Mouse (Mus musculus): ENCODE measurements around the gene Shbg.
A peak's percentile ranks its signal among the peaks of the same experiment; 100 is the strongest.

The Shbg gene

GRCm38 (mm10) chr11:69617805-69618204, at the start of gene Shbg:
Shbg (minus strand) TSS chr11:69617905.
- DNase-seq (ENCODE audit: low spot score): no peak

GRCm38 (mm10) chr11:69666665-69667005, 48.9 kb upstream of the Shbg start:
- no peak for DNase-seq (ENCODE audit: low spot score)

GRCm38 (mm10) chr11:69665961-69666664, 48.4 kb upstream of the Shbg start, which contains the start of gene Cd68:
Cd68 (minus strand) TSS chr11:69666153.
- peak; percentile 76 for DNase-seq (ENCODE audit: low spot score)

- DNase-seq (ENCODE audit: low spot score): no peak
Measured at GRCm38 (mm10) chr11:69665457-69665960, 47.8 kb upstream of the Shbg start.

GRCm38 (mm10) chr11:69664841-69665240, 47.1 kb upstream of the Shbg start:
- no peak for DNase-seq (ENCODE audit: low spot score)

- DNase-seq (ENCODE audit: low spot score): no peak
Measured at GRCm38 (mm10) chr11:69663795-69664194, 46.1 kb upstream of the Shbg start.

GRCm38 (mm10) chr11:69662967-69663671, 45.4 kb upstream of the Shbg start:
- DNase-seq (ENCODE audit: low spot score): no peak

- peak; percentile 96 for DNase-seq (ENCODE audit: low spot score)
Measured at GRCm38 (mm10) chr11:69662213-69662966, 44.7 kb upstream of the Shbg start, which contains the start of gene Mpdu1. Mpdu1 (minus strand) TSS chr11:69662642.

- no peak for DNase-seq (ENCODE audit: low spot score)
Measured at GRCm38 (mm10) chr11:69661221-69661881, 43.6 kb upstream of the Shbg start.

- no peak for DNase-seq (ENCODE audit: low spot score)
Measured at GRCm38 (mm10) chr11:69657462-69657881, 39.8 kb upstream of the Shbg start.

- DNase-seq (ENCODE audit: low spot score): peak; percentile 59
Measured at GRCm38 (mm10) chr11:69656617-69657461, 39.1 kb upstream of the Shbg start.

- no peak for DNase-seq (ENCODE audit: low spot score)
Measured at GRCm38 (mm10) chr11:69656065-69656455, 38.4 kb upstream of the Shbg start.

GRCm38 (mm10) chr11:69655264-69656064, 37.8 kb upstream of the Shbg start, which contains the start of gene Sox15:
Sox15 (plus strand) TSS chr11:69655314.
- peak; percentile 57 for DNase-seq (ENCODE audit: low spot score)

- DNase-seq (ENCODE audit: low spot score): no peak
Measured at GRCm38 (mm10) chr11:69654760-69655159, 37.1 kb upstream of the Shbg start.

- DNase-seq (ENCODE audit: low spot score): no peak
Measured at GRCm38 (mm10) chr11:69653399-69653798, 35.7 kb upstream of the Shbg start.

GRCm38 (mm10) chr11:69645860-69646259, 28.2 kb upstream of the Shbg start:
- DNase-seq (ENCODE audit: low spot score): no peak

- DNase-seq (ENCODE audit: low spot score): no peak
Measured at GRCm38 (mm10) chr11:69635471-69635870, 17.8 kb upstream of the Shbg start.

- peak; percentile 55 for DNase-seq (ENCODE audit: low spot score)
Measured at GRCm38 (mm10) chr11:69633128-69633866, 15.6 kb upstream of the Shbg start.

Data from lung, postnatal 25 days (tissue).